Mouse (Mus musculus): ENCODE data around the gene Dffa.

DNA sequence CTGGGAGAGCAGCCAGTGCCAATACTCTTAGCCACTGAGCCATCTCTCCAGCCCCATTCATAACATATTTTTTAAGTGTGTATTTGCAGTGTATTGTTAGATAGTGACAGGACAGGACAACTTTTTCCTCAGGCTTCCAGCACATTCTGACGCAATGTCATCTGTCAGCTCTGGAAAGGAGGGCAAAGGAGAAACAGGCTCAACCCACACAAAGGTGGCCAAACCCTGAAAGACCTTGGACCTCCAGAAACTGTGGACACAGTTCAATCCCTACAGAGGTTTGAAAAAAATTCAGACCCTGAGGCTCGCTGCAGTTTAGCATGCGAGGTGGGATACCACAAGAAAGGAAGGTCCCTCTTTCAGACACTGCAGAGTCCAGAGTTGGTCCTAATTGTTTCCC, 6.0 kb upstream of the Dffa start:
- TF ChIP-seq CTCF (conservative IDR thresholded peaks at IDR 0.05; ENCODE audit: low read length) (no peak), POU5F1 (IDR thresholded peaks at IDR 0.05; ENCODE audit: borderline replicate concordance, low read length) (no peak)
